Mouse (Mus musculus) limb, embryonic 10.5 days (tissue): Measurements from ENCODE around the gene Cyp26a1. TPM values are rescaled to one million over a fixed set of nuclear protein-coding genes. Genes with fewer than 3 reads are reported as not detected.
A peak's percentile ranks its signal among the peaks of the same experiment; 100 is the strongest.

Source experiments
- DNase-seq: peaks from one replicate; pipeline ENCODE4 v3.0.0-alpha.2; 2017; ENCODE audit warnings: low spot score
- H3K27ac ChIP-seq: fragments of 300-500 bp; sonication (generic); 2 replicates; pipeline ENCODE4 v1.5.1; 2016; ENCODE audit warnings: mild to moderate bottlenecking
- H3K27me3 ChIP-seq: fragments of 300-500 bp; sonication (generic); 2 replicates; pipeline ENCODE4 v1.6.1; 2016; ENCODE audit warnings: low read depth, mild to moderate bottlenecking; ENCODE audit not compliant: poor library complexity, severe bottlenecking
- H3K36me3 ChIP-seq: fragments of 300-500 bp; sonication (generic); 2 replicates; pipeline ENCODE4 v1.6.1; 2016; ENCODE audit warnings: mild to moderate bottlenecking, moderate library complexity
- H3K4me1 ChIP-seq: fragments of 300-500 bp; sonication (generic); 2 replicates; pipeline ENCODE4 v1.6.1; 2016
- H3K4me3 ChIP-seq: fragments of 300-500 bp; sonication (generic); 2 replicates; pipeline ENCODE4 v1.5.1; 2016; ENCODE audit warnings: mild to moderate bottlenecking, moderate library complexity
- H3K9me3 ChIP-seq: fragments of 300-500 bp; sonication (generic); replicated peaks from 2 replicates; pipeline ENCODE4 v1.6.1; 2016; ENCODE audit warnings: mild to moderate bottlenecking
- WGBS: fragments of 180-500 bp; shearing (Covaris S2); methylation state at CpG from one replicate; pipeline ENCODE4 v1.1.7; 2016; 5-methylcytosine and 5-hydroxymethylcytosine counted together
- polyA plus RNA-seq: library from polyadenylated mRNA; unstranded; fragments of >200 nt; fragmentation: Nextera tagmentation; extraction: Ambion mirVana; gene quantifications from 2 replicates; pipeline ENCODE4 v1.2.1, GENCODE M21; 2016

Gene Cyp26a1
- polyA plus RNA-seq: 3.6 and 4.2 TPM in 2 replicates

DNA sequence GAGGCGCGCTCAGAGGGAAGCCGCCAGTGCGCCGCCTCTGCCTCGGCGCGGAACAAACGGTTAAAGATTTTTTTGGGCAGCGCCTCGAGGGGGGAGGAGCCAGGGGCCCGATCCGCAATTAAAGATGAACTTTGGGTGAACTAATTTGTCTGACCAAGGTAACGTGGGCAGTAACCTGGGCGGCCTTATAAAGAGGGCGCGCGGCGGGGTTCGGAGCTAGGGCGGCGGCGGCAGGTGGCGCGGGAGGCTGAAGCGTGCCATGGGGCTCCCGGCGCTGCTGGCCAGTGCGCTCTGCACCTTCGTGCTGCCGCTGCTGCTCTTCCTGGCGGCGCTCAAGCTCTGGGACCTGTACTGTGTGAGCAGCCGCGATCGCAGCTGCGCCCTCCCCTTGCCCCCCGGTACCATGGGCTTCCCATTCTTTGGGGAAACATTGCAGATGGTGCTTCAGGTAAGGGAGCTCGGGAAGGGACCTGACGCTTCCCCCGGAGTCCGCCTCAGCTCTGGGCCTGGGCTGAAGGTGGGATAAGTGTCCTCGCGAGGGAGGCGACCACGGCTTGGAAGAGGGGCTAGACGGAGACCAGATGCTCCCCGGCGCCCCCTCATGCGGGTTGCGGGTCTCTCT lies at the start of gene Cyp26a1:
TSS of gene Cyp26a1 (plus strand) at position 148 of the 622 bp plus-strand sequence.
- Histone ChIP-seq H3K27ac (peak within 1 kb of the TSS; percentile 30; the same call in 1 of the 2 replicates), H3K27me3 (peaks cover 100% of the 10 kb centered on the region), H3K4me3 (peak within 1 kb of the TSS; percentile 45), H3K4me1 (peaks cover 45% of the 10 kb centered on the region), H3K9me3 (no peaks in the 10 kb centered on the region), H3K36me3 (no peaks in the 10 kb centered on the region)
- peak; percentile 67 for DNase-seq
- under 1% methylated on average over 51 of the region's 51 CpGs for WGBS

GRCm38 (mm10) chr19:37647994-37648393 lies 49.6 kb upstream of the Cyp26a1 start:
- Histone ChIP-seq H3K4me1 (no peaks in the 10 kb centered on the region), H3K9me3 (no peaks in the 10 kb centered on the region), H3K4me3 (no peak overlapping the region), H3K27ac (no peak overlapping the region), H3K36me3 (no peaks in the 10 kb centered on the region), H3K27me3 (no peaks in the 10 kb centered on the region)
- 35% methylated on average over 2 of the region's 2 CpGs for WGBS
- no peak for DNase-seq

GRCm38 (mm10) chr19:37650526-37650925 lies 47.1 kb upstream of the Cyp26a1 start:
- H3K4me3 ChIP-seq: no peak overlapping the region
- no peak overlapping the region for H3K27ac ChIP-seq
- 80% methylated on average over 2 of the region's 2 CpGs for WGBS
- H3K27me3 ChIP-seq: no peaks in the 10 kb centered on the region
- H3K36me3 ChIP-seq: no peaks in the 10 kb centered on the region
- H3K4me1 ChIP-seq: no peaks in the 10 kb centered on the region
- no peaks in the 10 kb centered on the region for H3K9me3 ChIP-seq
- no peak for DNase-seq

DNA sequence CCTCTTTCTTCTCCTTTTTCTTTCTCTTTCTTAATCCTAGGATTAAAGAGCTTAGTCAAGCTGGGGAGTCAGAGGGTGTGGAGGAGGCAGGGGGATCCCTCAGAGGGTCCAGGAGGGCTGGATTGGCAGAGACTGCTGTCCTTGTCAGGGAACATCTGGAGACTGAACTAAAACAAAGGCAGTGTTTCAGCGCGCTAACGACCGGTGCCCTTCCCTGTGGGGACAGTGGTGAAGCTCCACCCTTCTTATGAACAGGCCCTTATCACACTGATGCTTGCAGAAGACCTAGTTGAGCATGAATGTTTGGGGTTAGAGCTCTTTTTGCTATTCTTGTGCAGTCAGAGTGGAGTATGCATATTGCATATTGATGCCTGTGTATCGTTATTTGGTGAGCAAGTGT lies 43.6 kb upstream of the Cyp26a1 start:
- H3K27me3 ChIP-seq: no peaks in the 10 kb centered on the region
- no peaks in the 10 kb centered on the region for H3K36me3 ChIP-seq
- H3K4me1 ChIP-seq: peaks cover 12% of the 10 kb centered on the region
- H3K9me3 ChIP-seq: no peaks in the 10 kb centered on the region
- no peak overlapping the region for H3K4me3 ChIP-seq
- DNase-seq: no peak
- 47% methylated on average over 5 of the region's 5 CpGs for WGBS
- no peak overlapping the region for H3K27ac ChIP-seq

DNA sequence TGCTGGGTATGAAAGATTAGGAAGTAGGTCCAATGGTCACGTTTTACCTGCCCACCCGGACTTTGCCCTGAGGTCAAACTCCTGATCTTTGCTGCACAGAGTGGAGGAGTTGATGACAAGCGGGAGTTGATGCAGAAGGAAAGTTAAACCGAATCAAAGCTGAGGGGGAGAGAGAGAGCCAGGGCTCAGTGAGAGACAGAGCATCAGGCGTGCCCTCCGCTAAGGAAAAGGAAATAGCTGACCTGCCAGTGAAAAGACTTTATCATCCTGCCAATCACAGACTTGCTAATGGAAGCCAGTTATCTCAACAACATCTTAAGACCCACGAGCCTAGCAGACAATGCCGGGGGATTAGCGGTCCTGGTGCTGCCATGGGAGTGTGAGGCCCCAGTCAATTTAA lies 41.2 kb upstream of the Cyp26a1 start:
- Histone ChIP-seq H3K27me3 (no peaks in the 10 kb centered on the region), H3K9me3 (no peaks in the 10 kb centered on the region), H3K27ac (no peak overlapping the region), H3K4me3 (no peak overlapping the region), H3K4me1 (peaks cover 12% of the 10 kb centered on the region), H3K36me3 (no peaks in the 10 kb centered on the region)
- no peak for DNase-seq
- WGBS: 4% methylated on average over 9 of the region's 9 CpGs

DNA sequence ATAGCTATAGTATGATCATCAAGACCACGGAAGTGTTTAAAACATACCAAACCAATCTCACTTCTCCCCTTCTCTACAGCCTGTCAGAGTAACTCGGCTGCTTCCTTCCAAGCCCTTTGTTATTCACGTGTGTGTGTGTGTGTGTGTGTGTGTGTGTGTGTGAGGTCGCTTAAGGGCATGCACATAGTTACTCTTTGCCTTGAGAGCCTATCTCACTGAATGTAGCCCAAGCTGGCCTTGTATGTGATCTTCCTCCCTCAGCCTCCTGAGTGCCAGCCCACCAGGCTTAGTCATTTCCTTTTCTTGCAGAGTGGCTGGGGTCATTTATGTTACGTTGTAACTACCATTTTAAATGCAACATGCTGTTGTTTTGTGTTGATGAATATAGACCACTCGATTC lies 32.3 kb upstream of the Cyp26a1 start:
- DNase-seq: no peak
- Histone ChIP-seq H3K27ac (no peak overlapping the region), H3K27me3 (no peaks in the 10 kb centered on the region), H3K36me3 (no peaks in the 10 kb centered on the region), H3K4me1 (no peaks in the 10 kb centered on the region), H3K9me3 (no peaks in the 10 kb centered on the region), H3K4me3 (no peak overlapping the region)
- WGBS: 72% methylated on average over 6 of the region's 6 CpGs

DNA sequence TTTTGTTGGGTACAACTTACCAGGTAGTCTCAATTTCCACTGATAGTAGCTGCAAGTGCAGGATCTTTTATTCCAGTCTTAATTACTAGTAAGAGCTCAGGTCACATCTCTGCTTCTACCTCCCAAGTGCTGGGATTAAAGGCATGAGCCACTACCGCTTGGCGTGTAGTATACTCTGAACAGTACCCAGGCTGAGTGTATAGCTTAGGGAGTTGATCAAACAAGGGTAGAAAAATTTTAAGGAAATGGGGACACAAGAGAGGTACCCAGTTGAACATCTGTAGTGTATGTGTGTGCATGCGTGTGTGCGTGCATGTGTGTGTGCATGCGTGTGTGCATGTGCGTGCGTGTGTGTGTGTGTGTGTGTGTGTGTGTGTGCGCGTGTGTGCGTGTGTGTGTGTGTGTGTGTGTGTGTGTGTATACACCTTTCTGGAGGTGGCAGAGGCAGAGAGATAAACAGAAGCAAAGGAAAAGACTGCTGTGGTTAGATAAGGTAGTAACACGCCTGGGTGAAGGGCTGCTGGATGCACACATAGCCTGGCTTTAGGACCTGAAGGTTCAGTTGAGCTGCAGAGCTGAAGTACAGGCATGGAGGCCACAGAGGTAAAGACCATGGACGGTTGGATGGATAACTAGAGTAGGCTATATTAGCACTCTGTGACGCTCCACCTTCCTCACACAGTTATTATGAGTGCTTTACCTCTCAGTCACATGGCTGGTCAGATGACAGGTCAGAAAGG lies 29.6 kb upstream of the Cyp26a1 start:
- WGBS: 83% methylated on average over 13 of the region's 13 CpGs
- H3K4me3 ChIP-seq: no peak overlapping the region
- H3K4me1 ChIP-seq: peaks cover 10% of the 10 kb centered on the region
- DNase-seq: no peak
- no peaks in the 10 kb centered on the region for H3K36me3 ChIP-seq
- no peaks in the 10 kb centered on the region for H3K27me3 ChIP-seq
- no peak overlapping the region for H3K27ac ChIP-seq
- H3K9me3 ChIP-seq: no peaks in the 10 kb centered on the region

DNA sequence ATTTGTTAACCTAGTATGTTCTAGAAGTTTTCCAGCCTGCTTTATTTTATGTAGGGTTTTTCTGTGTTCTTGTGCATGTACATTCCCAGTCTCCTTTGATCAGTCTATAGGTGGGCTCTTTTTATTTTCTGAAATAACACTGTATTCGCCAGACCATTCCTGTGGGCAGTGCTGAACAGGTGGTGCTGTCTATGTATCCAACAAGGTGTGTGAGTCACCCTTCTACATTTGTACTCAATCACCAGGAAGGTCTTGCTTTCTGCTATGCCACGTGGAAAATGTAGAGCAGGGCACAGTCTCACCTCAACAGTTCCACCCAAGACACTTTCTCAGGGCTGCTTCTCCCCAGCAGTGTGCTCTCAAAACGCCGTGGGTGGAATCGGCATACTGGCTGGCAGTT lies 28.9 kb upstream of the Cyp26a1 start:
- DNase-seq: no peak

GRCm38 (mm10) chr19:37669486-37669885 lies 28.1 kb upstream of the Cyp26a1 start:
- Histone ChIP-seq H3K4me3 (no peak overlapping the region), H3K4me1 (peaks cover 10% of the 10 kb centered on the region), H3K27ac (no peak overlapping the region), H3K9me3 (no peaks in the 10 kb centered on the region), H3K36me3 (no peaks in the 10 kb centered on the region), H3K27me3 (no peaks in the 10 kb centered on the region)
- 86% methylated on average over 5 of the region's 5 CpGs for WGBS
- no peak for DNase-seq

More for the DNA sequence above, 28.9 kb upstream of the Cyp26a1 start:
- Histone ChIP-seq H3K27ac (no peak overlapping the region), H3K4me1 (peaks cover 10% of the 10 kb centered on the region), H3K27me3 (no peaks in the 10 kb centered on the region), H3K9me3 (no peaks in the 10 kb centered on the region), H3K36me3 (no peaks in the 10 kb centered on the region), H3K4me3 (no peak overlapping the region)
- WGBS: 94% methylated on average over 5 of the region's 5 CpGs

- no peaks in the 10 kb centered on the region for H3K36me3 ChIP-seq
- H3K9me3 ChIP-seq: no peaks in the 10 kb centered on the region
- no peak for DNase-seq
- no peak overlapping the region for H3K4me3 ChIP-seq
- H3K27ac ChIP-seq: no peak overlapping the region
- H3K27me3 ChIP-seq: peaks cover 11% of the 10 kb centered on the region; the same call in 1 of the 2 replicates
- H3K4me1 ChIP-seq: peaks cover 10% of the 10 kb centered on the region
- 79% methylated on average over 12 of the region's 12 CpGs for WGBS
Measured at GRCm38 (mm10) chr19:37673393-37673792, 24.2 kb upstream of the Cyp26a1 start.

- Histone ChIP-seq H3K4me3 (peak within 1 kb of the TSS; percentile 35), H3K36me3 (no peaks in the 10 kb centered on the region), H3K4me1 (peaks cover 30% of the 10 kb centered on the region), H3K27me3 (peaks cover 95% of the 10 kb centered on the region), H3K9me3 (no peaks in the 10 kb centered on the region), H3K27ac (no peak within 1 kb of the TSS)
- DNase-seq: no peak
- WGBS: 4% methylated on average over 6 of the region's 6 CpGs
Measured at GRCm38 (mm10) chr19:37685281-37685680, 12.3 kb upstream of the Cyp26a1 start, which contains the start of gene Cyp26c1. Cyp26c1 (plus strand) TSS chr19:37685581.

DNA sequence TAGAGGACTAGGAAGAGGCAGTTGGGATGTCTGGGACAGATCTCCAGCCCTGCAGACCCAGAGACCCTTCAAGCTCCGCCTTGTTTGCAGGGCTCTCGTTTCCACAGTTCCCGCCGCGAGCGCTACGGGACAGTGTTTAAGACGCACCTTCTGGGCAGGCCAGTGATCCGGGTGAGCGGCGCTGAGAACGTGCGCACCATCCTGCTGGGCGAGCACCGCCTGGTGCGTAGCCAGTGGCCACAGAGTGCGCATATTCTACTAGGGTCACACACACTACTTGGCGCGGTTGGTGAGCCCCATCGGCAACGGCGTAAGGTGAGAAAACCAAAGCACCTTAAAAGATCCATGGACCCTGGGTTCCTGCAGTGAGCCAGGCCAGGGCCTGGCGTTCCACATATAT lies 11.3 kb upstream of the Cyp26a1 start:
- peaks cover 100% of the 10 kb centered on the region for H3K27me3 ChIP-seq
- H3K4me1 ChIP-seq: peaks cover 35% of the 10 kb centered on the region
- no peaks in the 10 kb centered on the region for H3K9me3 ChIP-seq
- no peak overlapping the region for H3K27ac ChIP-seq
- DNase-seq: peak; percentile 51
- WGBS: 3% methylated on average over 23 of the region's 23 CpGs
- H3K4me3 ChIP-seq: peak overlapping the region; percentile 35
- no peaks in the 10 kb centered on the region for H3K36me3 ChIP-seq
